Comparison of ENCODE assay signal across 11 mouse cellular contexts in genomic region chr6:55357636-55358031, GRCm38 (mm10). TPM values are rescaled to one million over a fixed set of nuclear protein-coding genes. Genes with fewer than 3 reads are reported as not detected.
DNase-seq lines count a peak whose midpoint lies in the region; ATAC-seq and TF ChIP-seq lines count a peak whose summit lies in the region.
"Had no signal": no experiment of that assay in that cellular context is flagged by ENCODE, and none has a peak within 500 bp of the region (broad histone marks: within the 10 kb centered on the region; RNA-seq: fewer than 3 reads in every experiment).

No protein-coding gene starts in this region.

- ATAC-seq in lung, embryonic 14.5 days (ENCODE audit: insufficient read depth): peak; percentile 18; the same call in 1 of the 2 replicates
- ATAC-seq in liver, embryonic 14.5 days (ENCODE audit: insufficient read depth): no peak

- 39% methylated on average over 6 of the region's 6 CpGs for WGBS in lung, embryonic 14.5 days
- 34% methylated on average over 6 of the region's 6 CpGs for WGBS in lung, adult 2 months
- WGBS in liver, embryonic 14.5 days (ENCODE audit: insufficient replicate concordance): 80% methylated on average over 6 of the region's 6 CpGs

- no peak overlapping the region for H3K27ac ChIP-seq in lung, embryonic 14.5 days (ENCODE audit: low read depth)
- H3K27ac ChIP-seq in brown adipose tissue, adult 24 weeks (replicated peaks; ENCODE audit: low read depth, low read length): peak overlapping the region; percentile 81
- H3K27ac ChIP-seq in liver, embryonic 14.5 days: peak overlapping the region; percentile 16
- H3K27ac ChIP-seq: embryonic facial prominence, embryonic 13.5 days had no signal

- TF ChIP-seq POLR2A in lung, adult 2 months (IDR thresholded peaks at IDR 0.05; ENCODE audit: borderline replicate concordance, extremely low read depth, low read depth, low read length): no peak

- TF ChIP-seq EP300 in liver, embryonic 14.5 days (IDR thresholded peaks at IDR 0.05; ENCODE audit: low read depth): no peak

- no peak overlapping the region for H3K4me2 ChIP-seq in lung, embryonic 14.5 days
- H3K4me2 ChIP-seq in liver, embryonic 14.5 days (ENCODE audit: low read depth): no peak overlapping the region
- H3K4me2 ChIP-seq: embryonic facial prominence, embryonic 13.5 days had no signal

- H3K4me3 ChIP-seq in lung, embryonic 14.5 days (ENCODE audit: low read depth, low read length): no peak overlapping the region
- no peak overlapping the region for H3K4me3 ChIP-seq in lung, adult 2 months (replicated peaks; ENCODE audit: extremely low read depth, low read depth, low read length)
- H3K4me3 ChIP-seq in brown adipose tissue, adult 24 weeks (ENCODE audit: insufficient read depth, low read depth, low read length): no peak overlapping the region
- H3K4me3 ChIP-seq in liver, embryonic 14.5 days (ENCODE audit: insufficient read depth in 1 of 2, low read depth in 2 of 2, low read length in 2 of 2): no peak overlapping the region
- H3K4me3 ChIP-seq: embryonic facial prominence, embryonic 13.5 days had no signal

- DNase-seq in lung, embryonic 14.5 days: peak; percentile 59
- no peak for DNase-seq in lung, adult 2 months
- peak; percentile 79 for DNase-seq in kidney, adult 11 months
- no peak for DNase-seq in liver, embryonic 14.5 days (ENCODE audit: low read depth in 3 of 3, low spot score in 3 of 3)
- DNase-seq in layer of hippocampus, adult 9-10 months (ENCODE audit: low spot score): no peak
- no peak for DNase-seq in right cerebral cortex, postnatal 36 days (ENCODE audit: low spot score in 2 of 2)
- no peak for DNase-seq in natural killer cell, adult 2 months (ENCODE audit: low spot score in 2 of 2)
- DNase-seq: thymus, postnatal 25 days had no signal

- no peak for TF ChIP-seq CTCF in lung, embryonic 14.5 days (IDR thresholded peaks at IDR 0.05; ENCODE audit: low read depth)
- TF ChIP-seq CTCF in lung, adult 2 months (IDR thresholded peaks at IDR 0.05; ENCODE audit: insufficient read depth, low read length): no peak
- no peak for TF ChIP-seq CTCF in liver, embryonic 14.5 days (IDR thresholded peaks at IDR 0.05; ENCODE audit: low read depth)

- no peaks in the 10 kb centered on the region for H3K27me3 ChIP-seq in lung, embryonic 14.5 days (ENCODE audit: insufficient read depth, low read length)
- no peaks in the 10 kb centered on the region for H3K27me3 ChIP-seq in liver, embryonic 14.5 days (ENCODE audit: control insufficient read depth, insufficient read depth, low read length)
- H3K27me3 ChIP-seq: embryonic facial prominence, embryonic 13.5 days had no signal

- peak overlapping the region; percentile 1; the same call in 1 of the 2 replicates for H3K9ac ChIP-seq in lung, embryonic 14.5 days
- H3K9ac ChIP-seq in liver, embryonic 14.5 days (replicated peaks): no peak overlapping the region
- H3K9ac ChIP-seq: embryonic facial prominence, embryonic 13.5 days had no signal

- peaks cover 22% of the 10 kb centered on the region; the same call in 1 of the 2 replicates for H3K4me1 ChIP-seq in lung, embryonic 14.5 days (ENCODE audit: insufficient read depth)
- H3K4me1 ChIP-seq in lung, adult 2 months (ENCODE audit: control insufficient read depth, insufficient read depth, low read length): peaks cover 10% of the 10 kb centered on the region
- H3K4me1 ChIP-seq in brown adipose tissue, adult 24 weeks (ENCODE audit: control insufficient read depth, insufficient read depth, insufficient read length, low read length): peaks cover 14% of the 10 kb centered on the region; the same call in 1 of the 2 replicates
- H3K4me1 ChIP-seq in liver, embryonic 14.5 days (replicated peaks; ENCODE audit: control insufficient read depth in 2 of 2, insufficient read depth in 2 of 2, low read length in 1 of 2): peaks cover 45 to 52% of the 10 kb centered on the region in 2 experiments

- H3K36me3 ChIP-seq in lung, embryonic 14.5 days (ENCODE audit: insufficient read depth): no peaks in the 10 kb centered on the region
- no peaks in the 10 kb centered on the region for H3K36me3 ChIP-seq in liver, embryonic 14.5 days (replicated peaks; ENCODE audit: control insufficient read depth, insufficient read depth, low read depth)
- H3K36me3 ChIP-seq: embryonic facial prominence, embryonic 13.5 days; G1E had no signal

- H3K9me3 ChIP-seq in lung, embryonic 14.5 days (ENCODE audit: low read depth, low read length): no peaks in the 10 kb centered on the region
- no peaks in the 10 kb centered on the region for H3K9me3 ChIP-seq in liver, embryonic 14.5 days (ENCODE audit: control insufficient read depth, low read length)
- H3K9me3 ChIP-seq: embryonic facial prominence, embryonic 13.5 days; G1E had no signal

RNA-seq across cellular contexts. Expression of gene Ghrhr, which starts 18.5 kb away (rescaled TPM):
- not detected in 2 replicates for polyA plus RNA-seq in lung, embryonic 14.5 days (2014; fragmentation: Nextera tagmentation; extraction: Ambion mirVana)
- polyA plus RNA-seq in lung, adult 2 months (2012; rRNA removed): not detected in 2 replicates
- polyA plus RNA-seq in brown adipose tissue, adult 24 weeks (2012; ENCODE audit: insufficient read depth, insufficient read length, missing spikeins): not detected in 2 replicates
- 0.02 and 0.03 TPM in 2 replicates for polyA plus RNA-seq in liver, embryonic 14.5 days (2012; rRNA removed)
- not detected in 2 replicates for polyA plus RNA-seq in liver, embryonic 14.5 days (2014; fragmentation: Nextera tagmentation; extraction: Ambion mirVana)
- polyA plus RNA-seq: embryonic facial prominence, embryonic 13.5 days; G1E had no signal

RNA-seq across cellular contexts. Expression of gene Aqp1, which starts 21.4 kb away (rescaled TPM):
- 4.0 and 4.4 TPM in 2 replicates for polyA plus RNA-seq in lung, embryonic 14.5 days (2014; fragmentation: Nextera tagmentation; extraction: Ambion mirVana)
- 1,047 and 1,116 TPM in 2 replicates for polyA plus RNA-seq in lung, adult 2 months (2012; rRNA removed)
- polyA plus RNA-seq in brown adipose tissue, adult 24 weeks (2012; ENCODE audit: insufficient read depth, insufficient read length, missing spikeins): 63.6 and 153 TPM in 2 replicates
- polyA plus RNA-seq in liver, embryonic 14.5 days (2012; rRNA removed): 58.3 and 59.3 TPM in 2 replicates
- 13.2 and 15.1 TPM in 2 replicates for polyA plus RNA-seq in liver, embryonic 14.5 days (2014; fragmentation: Nextera tagmentation; extraction: Ambion mirVana)
- polyA plus RNA-seq: G1E had no signal

Comparison
In these comparisons a context has a peak if more than half of its experiments do, and no peak if none do; other contexts are left out.
1. DNase-seq: peak in lung, embryonic 14.5 days (single experiment) and kidney, adult 11 months (single experiment); none in lung, adult 2 months (single experiment), liver, embryonic 14.5 days (0 of 3), layer of hippocampus, adult 9-10 months (single experiment), right cerebral cortex, postnatal 36 days (0 of 2) and natural killer cell, adult 2 months (0 of 2).